In genomic region chr9:31971801-31972628, GRCm38 (mm10) we compare ENCODE assay signal across 9 mouse cellular contexts. TPM values are rescaled to one million over a fixed set of nuclear protein-coding genes. Genes with fewer than 3 reads are reported as not detected.
A peak's percentile ranks its signal among the peaks of the same experiment; 100 is the strongest.
DNase-seq lines count a peak whose midpoint lies in the region; ATAC-seq and TF ChIP-seq lines count a peak whose summit lies in the region.
"Had no signal": no experiment of that assay in that cellular context is flagged by ENCODE, and none has a peak within 500 bp of the region (broad histone marks: within the 10 kb centered on the region; RNA-seq: fewer than 3 reads in every experiment).

No protein-coding gene starts in this region.

- H3K27ac ChIP-seq in intestine, embryonic 15.5 days, result no peak overlapping the region
- no peak overlapping the region for H3K27ac ChIP-seq in left cerebral cortex, adult 2 months
- H3K27ac ChIP-seq: embryonic facial prominence, embryonic 15.5 days had no signal

- peak; percentile 94 for ATAC-seq in intestine, embryonic 15.5 days
- ATAC-seq in inflammation-experienced regulatory T-cells, adult 6 months, result no peak

- no peak overlapping the region for H3K4me3 ChIP-seq in intestine, embryonic 15.5 days (replicated peaks)
- no peak overlapping the region for H3K4me3 ChIP-seq in left cerebral cortex, adult 2 months
- H3K4me3 ChIP-seq: embryonic facial prominence, embryonic 15.5 days had no signal

- no peaks in the 10 kb centered on the region for H3K27me3 ChIP-seq in intestine, embryonic 15.5 days (replicated peaks)
- H3K27me3 ChIP-seq: embryonic facial prominence, embryonic 15.5 days had no signal

- peak; percentile 73 for DNase-seq in adipocyte (ENCODE audit: low spot score)
- peak; percentile 45 to 74 for DNase-seq in cerebellum, postnatal 4 days (ENCODE audit: low spot score in 2 of 2)
- peak; percentile 59 for DNase-seq in gastrocnemius, postnatal 14 days
- DNase-seq in left cerebral cortex, adult 2 months (ENCODE audit: extremely low spot score in 1 of 2, low spot score in 2 of 2), result peak; percentile 68 to 74
- DNase-seq in lung, postnatal 36 days, result peak; percentile 77
- peak; percentile 81 to 86 for DNase-seq in right cerebral cortex, postnatal 10 days (ENCODE audit: low spot score in 2 of 2)

- TF ChIP-seq CTCF in left cerebral cortex, adult 2 months (IDR thresholded peaks at IDR 0.05), result peak; percentile 94

- H3K9me3 ChIP-seq in intestine, embryonic 15.5 days, result no peaks in the 10 kb centered on the region
- H3K9me3 ChIP-seq: embryonic facial prominence, embryonic 15.5 days had no signal

- intact Hi-C loops in gastrocnemius, postnatal 14 days (cut with DNase I; ENCODE audit: low total_unique reads), result loop anchor here (10.0 kb wide), 1 partner anchor 183 kb away; no protein-coding TSS in a partner anchor
- intact Hi-C loops in left cerebral cortex, adult 2 months (cut with DNase I), result loop anchor here (1.0 to 5.0 kb wide), 4 partner anchors 45 to 265 kb away; no protein-coding TSS in a partner anchor

- H3K9ac ChIP-seq in intestine, embryonic 15.5 days, result no peak overlapping the region
- H3K9ac ChIP-seq: embryonic facial prominence, embryonic 15.5 days had no signal

- peaks cover 4% of the 10 kb centered on the region; the same call in 1 of the 2 replicates for H3K4me1 ChIP-seq in intestine, embryonic 15.5 days (replicated peaks)

- 0 out of 2 replicates have a peak overlapping the region, but pooled peaks have one; percentile 15 for H3K4me2 ChIP-seq in intestine, embryonic 15.5 days (replicated peaks)
- H3K4me2 ChIP-seq: embryonic facial prominence, embryonic 15.5 days had no signal

- 6% methylated on average over 7 of the region's 7 CpGs for WGBS in intestine, embryonic 15.5 days

- no peaks in the 10 kb centered on the region for H3K36me3 ChIP-seq in intestine, embryonic 15.5 days
- H3K36me3 ChIP-seq: embryonic facial prominence, embryonic 15.5 days had no signal

RNA-seq across cellular contexts. Expression of gene Barx2, which starts 58.8 kb away (rescaled TPM):
- total RNA-seq in gastrocnemius, postnatal 14 days (2021), result 10 to 100 TPM; 12.7 to 15.3 TPM
- 0.14 and 0.21 TPM in 2 replicates for polyA plus RNA-seq in intestine, embryonic 15.5 days (2015; fragmentation: Nextera tagmentation; extraction: Ambion mirVana)
- total RNA-seq in left cerebral cortex, adult 2 months (2021), result 1 to 10 TPM; 5.0 to 6.8 TPM
- not detected for polyA plus RNA-seq in inflammation-experienced regulatory T-cells, adult 6 months (2017; shearing (Covaris generic))
